ENCODE assay signal across 9 mouse cellular contexts in genomic region chr17:29326531-29327529, GRCm38 (mm10). TPM values are rescaled to one million over a fixed set of nuclear protein-coding genes. Genes with fewer than 3 reads are reported as not detected.
A peak's percentile ranks its signal among the peaks of the same experiment; 100 is the strongest.
DNase-seq lines count a peak whose midpoint lies in the region; ATAC-seq lines count a peak whose summit lies in the region.
"Had no signal": no experiment of that assay in that cellular context is flagged by ENCODE, and none has a peak within 500 bp of the region (broad histone marks: within the 10 kb centered on the region; RNA-seq: fewer than 3 reads in every experiment).

No protein-coding gene starts in this region.

- peak; percentile 40 for DNase-seq in left cerebral cortex, postnatal 4 days
- DNase-seq in left cerebral cortex, postnatal 36 days (ENCODE audit: low spot score in 2 of 2) = no peak
- peak; percentile 71 for DNase-seq in forebrain, embryonic 10.5 days (ENCODE audit: extremely low spot score, low spot score)
- no peak for DNase-seq in adrenal gland, adult 18-20 months (ENCODE audit: low spot score in 2 of 2)
- DNase-seq in layer of hippocampus, postnatal 10 days (ENCODE audit: low spot score in 2 of 2) = no peak

- H3K4me3 ChIP-seq in forebrain, embryonic 10.5 days = peak overlapping the region; percentile 54
- peak overlapping the region; percentile 15 for H3K4me3 ChIP-seq in hindbrain, embryonic 15.5 days
- H3K4me3 ChIP-seq in midbrain, embryonic 13.5 days (replicated peaks) = peak overlapping the region; percentile 31

- peaks cover 66% of the 10 kb centered on the region for H3K27me3 ChIP-seq in forebrain, embryonic 10.5 days (ENCODE audit: poor library complexity, severe bottlenecking)
- H3K27me3 ChIP-seq in hindbrain, embryonic 15.5 days = peaks cover 12% of the 10 kb centered on the region
- peaks cover 14% of the 10 kb centered on the region for H3K27me3 ChIP-seq in midbrain, embryonic 13.5 days
- H3K27me3 ChIP-seq: Patski had no signal

- peaks cover 18% of the 10 kb centered on the region for H3K36me3 ChIP-seq in forebrain, embryonic 10.5 days (replicated peaks)
- peaks cover 7% of the 10 kb centered on the region for H3K36me3 ChIP-seq in hindbrain, embryonic 15.5 days
- H3K36me3 ChIP-seq in midbrain, embryonic 13.5 days = peaks cover 18% of the 10 kb centered on the region

- intact Hi-C loops in left cerebral cortex, postnatal 4 days (cut with DNase I) = no loop called here
- intact Hi-C loops in left cerebral cortex, postnatal 36 days (cut with DNase I) = no loop called here

- H3K9ac ChIP-seq in hindbrain, embryonic 15.5 days = peak overlapping the region; percentile 15; the same call in 1 of the 2 replicates
- H3K9ac ChIP-seq in midbrain, embryonic 13.5 days (replicated peaks) = peak overlapping the region; percentile 56

- H3K4me2 ChIP-seq in hindbrain, embryonic 15.5 days = peak overlapping the region; percentile 54
- peak overlapping the region; percentile 60 for H3K4me2 ChIP-seq in midbrain, embryonic 13.5 days (replicated peaks)

- ATAC-seq in hindbrain, embryonic 15.5 days (ENCODE audit: low FRiP score, low read depth) = peak; percentile 55
- ATAC-seq in midbrain, embryonic 13.5 days = peak; percentile 76
- no peak for ATAC-seq in megakaryocyte-erythroid progenitor cell, adult 5-6 weeks (replicated peaks; ENCODE audit: low FRiP score, low TSS enrichment, poor library complexity, severe bottlenecking)
- ATAC-seq: Patski had no signal

- 7% methylated on average over 52 of the region's 52 CpGs for WGBS in forebrain, embryonic 10.5 days
- WGBS in hindbrain, embryonic 15.5 days = 7% methylated on average over 52 of the region's 52 CpGs
- WGBS in midbrain, embryonic 13.5 days = 7% methylated on average over 52 of the region's 52 CpGs

- H3K9me3 ChIP-seq in forebrain, embryonic 10.5 days = no peaks in the 10 kb centered on the region
- no peaks in the 10 kb centered on the region for H3K9me3 ChIP-seq in hindbrain, embryonic 15.5 days
- H3K9me3 ChIP-seq in midbrain, embryonic 13.5 days = no peaks in the 10 kb centered on the region

- peak overlapping the region; percentile 86 for H3K27ac ChIP-seq in forebrain, embryonic 10.5 days
- peak overlapping the region; percentile 68 for H3K27ac ChIP-seq in hindbrain, embryonic 15.5 days (replicated peaks)
- H3K27ac ChIP-seq in midbrain, embryonic 13.5 days = peak overlapping the region; percentile 79

- H3K4me1 ChIP-seq in forebrain, embryonic 10.5 days = peaks cover 60% of the 10 kb centered on the region
- H3K4me1 ChIP-seq in hindbrain, embryonic 15.5 days (replicated peaks) = peaks cover 27% of the 10 kb centered on the region
- peaks cover 47% of the 10 kb centered on the region for H3K4me1 ChIP-seq in midbrain, embryonic 13.5 days (replicated peaks)

RNA-seq across cellular contexts. Expression of gene Pi16, which starts 9.3 kb away (rescaled TPM):
- 1 to 10 TPM; 1.4 to 2.0 TPM for total RNA-seq in left cerebral cortex, postnatal 4 days (2021)
- total RNA-seq in left cerebral cortex, postnatal 36 days (2021) = 1 to 10 TPM; 1.1 to 1.3 TPM
- 0.71 and 0.73 TPM in 2 replicates for polyA plus RNA-seq in forebrain, embryonic 10.5 days (2016; fragmentation: Nextera tagmentation; extraction: Ambion mirVana)
- 2.1 and 2.3 TPM in 2 replicates for polyA plus RNA-seq in hindbrain, embryonic 15.5 days (2015; fragmentation: Nextera tagmentation; extraction: Ambion mirVana)
- polyA plus RNA-seq in midbrain, embryonic 13.5 days (2015; fragmentation: Nextera tagmentation; extraction: Ambion mirVana) = 1.9 and 2.2 TPM in 2 replicates
- 10 to 100 TPM; 16.8 to 52.3 TPM for total RNA-seq in adrenal gland, adult 18-20 months (2021)
- total RNA-seq in layer of hippocampus, postnatal 10 days (2021) = 1 to 10 TPM; 1.7 to 2.1 TPM
- total RNA-seq in megakaryocyte-erythroid progenitor cell, adult 5-6 weeks (2014; fragmentation: Nextera tagmentation) = 0.32 TPM in 1 of 2 replicates, not detected in the other
- total RNA-seq in megakaryocyte-erythroid progenitor cell, adult 5-6 weeks (2017) = not detected in 2 replicates
- polyA plus RNA-seq: Patski had no signal

RNA-seq across cellular contexts. Expression of gene Mtch1, which starts 20.9 kb away (rescaled TPM):
- 100 to 1,000 TPM; 489 to 514 TPM for total RNA-seq in left cerebral cortex, postnatal 4 days (2021)
- total RNA-seq in left cerebral cortex, postnatal 36 days (2021) = 100 to 1,000 TPM; 492 to 581 TPM
- polyA plus RNA-seq in forebrain, embryonic 10.5 days (2016; fragmentation: Nextera tagmentation; extraction: Ambion mirVana) = 255 and 270 TPM in 2 replicates
- polyA plus RNA-seq in hindbrain, embryonic 15.5 days (2015; fragmentation: Nextera tagmentation; extraction: Ambion mirVana) = 476 and 492 TPM in 2 replicates
- 398 and 461 TPM in 2 replicates for polyA plus RNA-seq in midbrain, embryonic 13.5 days (2015; fragmentation: Nextera tagmentation; extraction: Ambion mirVana)
- total RNA-seq in adrenal gland, adult 18-20 months (2021) = 100 to 1,000 TPM; 252 to 293 TPM
- total RNA-seq in layer of hippocampus, postnatal 10 days (2021) = 100 to 1,000 TPM; 505 to 511 TPM
- 86.6 and 105 TPM in 2 replicates for total RNA-seq in megakaryocyte-erythroid progenitor cell, adult 5-6 weeks (2014; fragmentation: Nextera tagmentation)
- total RNA-seq in megakaryocyte-erythroid progenitor cell, adult 5-6 weeks (2017) = 31.9 and 32.4 TPM in 2 replicates

RNA-seq across cellular contexts. Expression of gene Fgd2, which starts 33.9 kb away (rescaled TPM):
- 1 to 10 TPM; 4.5 to 6.4 TPM for total RNA-seq in left cerebral cortex, postnatal 4 days (2021)
- 1 to 10 TPM; 5.6 to 7.0 TPM for total RNA-seq in left cerebral cortex, postnatal 36 days (2021)
- polyA plus RNA-seq in forebrain, embryonic 10.5 days (2016; fragmentation: Nextera tagmentation; extraction: Ambion mirVana) = 5.4 and 6.3 TPM in 2 replicates
- polyA plus RNA-seq in hindbrain, embryonic 15.5 days (2015; fragmentation: Nextera tagmentation; extraction: Ambion mirVana) = 6.5 and 8.3 TPM in 2 replicates
- 3.2 and 3.3 TPM in 2 replicates for polyA plus RNA-seq in midbrain, embryonic 13.5 days (2015; fragmentation: Nextera tagmentation; extraction: Ambion mirVana)
- total RNA-seq in adrenal gland, adult 18-20 months (2021) = 1 to 10 TPM; 3.7 to 9.5 TPM
- total RNA-seq in layer of hippocampus, postnatal 10 days (2021) = 10 to 100 TPM in 1 of 2 experiments, 1 to 10 TPM in 1; 7.8 to 13.0 TPM
- 3.1 and 3.4 TPM in 2 replicates for total RNA-seq in megakaryocyte-erythroid progenitor cell, adult 5-6 weeks (2014; fragmentation: Nextera tagmentation)
- 2.7 and 6.0 TPM in 2 replicates for total RNA-seq in megakaryocyte-erythroid progenitor cell, adult 5-6 weeks (2017)

RNA-seq across cellular contexts. Expression of gene BC004004, which starts 58.2 kb away (rescaled TPM):
- total RNA-seq in left cerebral cortex, postnatal 4 days (2021) = 100 to 1,000 TPM; 102 to 107 TPM
- 10 to 100 TPM; 78.1 to 94.7 TPM for total RNA-seq in left cerebral cortex, postnatal 36 days (2021)
- 54.6 and 56.6 TPM in 2 replicates for polyA plus RNA-seq in forebrain, embryonic 10.5 days (2016; fragmentation: Nextera tagmentation; extraction: Ambion mirVana)
- 112 and 121 TPM in 2 replicates for polyA plus RNA-seq in hindbrain, embryonic 15.5 days (2015; fragmentation: Nextera tagmentation; extraction: Ambion mirVana)
- polyA plus RNA-seq in midbrain, embryonic 13.5 days (2015; fragmentation: Nextera tagmentation; extraction: Ambion mirVana) = 99.1 and 105 TPM in 2 replicates
- 100 to 1,000 TPM; 111 to 147 TPM for total RNA-seq in adrenal gland, adult 18-20 months (2021)
- total RNA-seq in layer of hippocampus, postnatal 10 days (2021) = 100 to 1,000 TPM in 1 of 2 experiments, 10 to 100 TPM in 1; 86.0 to 106 TPM
- total RNA-seq in megakaryocyte-erythroid progenitor cell, adult 5-6 weeks (2014; fragmentation: Nextera tagmentation) = 81.8 and 82.3 TPM in 2 replicates
- 60.4 and 66.0 TPM in 2 replicates for total RNA-seq in megakaryocyte-erythroid progenitor cell, adult 5-6 weeks (2017)

Comparison
In these comparisons a context has a peak if more than half of its experiments do, and no peak if none do; other contexts are left out.
1. DNase-seq: peak in left cerebral cortex, postnatal 4 days (single experiment) and forebrain, embryonic 10.5 days (single experiment); none in left cerebral cortex, postnatal 36 days (0 of 2), adrenal gland, adult 18-20 months (0 of 2) and layer of hippocampus, postnatal 10 days (0 of 2).
2. RNA of gene Pi16, which starts 9.3 kb away (total RNA-seq): 16.8 to 52.3 TPM in adrenal gland, adult 18-20 months; 1.7 to 2.1 TPM in layer of hippocampus, postnatal 10 days, 1.4 to 2.0 TPM in left cerebral cortex, postnatal 4 days, 1.1 to 1.3 TPM in left cerebral cortex, postnatal 36 days and 0.32 TPM in megakaryocyte-erythroid progenitor cell, adult 5-6 weeks; every median in the first group is over 4 times any median in the second.
3. Peak in every context shown above with its lines, with median percentiles within 50 percentile points of each other: H3K27ac ChIP-seq and H3K4me3 ChIP-seq.